Mouse (Mus musculus): ENCODE measurements at regions not wholly inside any gene's neighbourhood (a gene's known extent, or its start where the extent isn't known, plus 50 kb on each side); places are given as distances from the start of the nearest gene placed in this dataset.

- TF ChIP-seq CTCF (IDR thresholded peaks at IDR 0.05; ENCODE audit: extremely low read depth, insufficient read depth, low read length) (no peak), POLR2A (IDR thresholded peaks at IDR 0.05; ENCODE audit: extremely low read depth, insufficient read depth, low read length) (no peak)
- H3K27ac ChIP-seq (ENCODE audit: insufficient read depth, low read length), result no peak overlapping the region
- H3K4me1 ChIP-seq (ENCODE audit: control insufficient read depth, insufficient read depth, low read length), result no peaks in the 10 kb centered on the region
- H3K4me3 ChIP-seq (ENCODE audit: insufficient read depth, low read length), result no peak overlapping the region
Observed at GRCm38 (mm10) chr17:49149896-49150295, 217.7 kb downstream of the Lrfn2 start.

- Histone ChIP-seq H3K27ac (ENCODE audit: insufficient read depth, low read length) (no peak overlapping the region), H3K4me1 (ENCODE audit: control insufficient read depth, insufficient read depth, low read length) (no peaks in the 10 kb centered on the region), H3K4me3 (ENCODE audit: insufficient read depth, low read length) (no peak overlapping the region)
- TF ChIP-seq CTCF (IDR thresholded peaks at IDR 0.05; ENCODE audit: extremely low read depth, insufficient read depth, low read length), result no peak
Observed at GRCm38 (mm10) chr17:49150971-49151422, 218.8 kb downstream of the Lrfn2 start.

DNA sequence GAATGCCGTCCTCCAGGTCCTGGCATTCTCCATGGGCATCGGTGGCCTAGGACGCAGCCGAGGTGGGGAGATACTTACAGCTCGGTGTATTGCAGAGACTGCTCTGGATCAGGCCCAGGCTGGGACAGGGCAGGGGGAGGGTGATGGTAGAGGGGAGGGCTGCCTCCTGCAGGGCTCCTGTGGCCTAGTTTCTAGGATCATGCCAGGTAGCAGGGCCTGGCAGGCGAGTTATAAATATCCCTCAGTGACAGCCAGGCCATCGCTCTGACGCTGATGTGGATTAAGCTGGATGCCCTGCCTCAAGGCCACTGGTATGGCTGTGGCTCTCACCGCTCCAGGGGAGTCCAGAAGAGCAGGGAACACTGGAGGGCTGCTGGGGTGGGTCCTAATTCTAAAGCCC lies 221.8 kb downstream of the Lrfn2 start:
- Histone ChIP-seq H3K27ac (ENCODE audit: insufficient read depth, low read length) (no peak overlapping the region), H3K4me3 (ENCODE audit: insufficient read depth, low read length) (no peak overlapping the region), H3K4me1 (ENCODE audit: control insufficient read depth, insufficient read depth, low read length) (no peaks in the 10 kb centered on the region)
- TF ChIP-seq POLR2A (IDR thresholded peaks at IDR 0.05; ENCODE audit: extremely low read depth, insufficient read depth, low read length), result no peak
- no peak for TF ChIP-seq CTCF (IDR thresholded peaks at IDR 0.05; ENCODE audit: extremely low read depth, insufficient read depth, low read length)

- TF ChIP-seq CTCF (IDR thresholded peaks at IDR 0.05; ENCODE audit: extremely low read depth, insufficient read depth, low read length) (no peak), POLR2A (IDR thresholded peaks at IDR 0.05; ENCODE audit: extremely low read depth, insufficient read depth, low read length) (no peak)
- Histone ChIP-seq H3K27ac (ENCODE audit: insufficient read depth, low read length) (no peak overlapping the region), H3K4me3 (ENCODE audit: insufficient read depth, low read length) (no peak overlapping the region), H3K4me1 (ENCODE audit: control insufficient read depth, insufficient read depth, low read length) (no peaks in the 10 kb centered on the region)
Observed at GRCm38 (mm10) chr17:49155001-49155515, 222.9 kb downstream of the Lrfn2 start.

DNA sequence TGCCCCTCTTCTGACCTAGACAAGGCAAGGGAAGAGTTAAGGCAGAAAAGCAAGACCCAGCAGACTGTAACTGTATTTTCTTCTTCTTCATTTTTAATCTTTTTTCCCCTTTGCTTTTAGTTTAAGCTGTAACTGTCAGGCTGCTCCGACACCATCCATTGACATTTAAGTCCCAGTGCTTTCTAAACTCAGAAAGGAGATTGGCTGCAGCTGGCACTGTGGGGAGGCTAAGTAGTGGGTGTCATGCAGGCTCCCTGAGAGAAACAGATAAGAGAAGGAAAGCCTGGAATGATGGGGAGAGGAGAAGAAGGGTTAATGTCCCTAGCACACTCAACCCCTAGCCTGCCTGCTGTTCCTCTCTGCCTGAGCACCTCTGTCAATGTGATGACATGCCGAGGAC lies 225.4 kb downstream of the Lrfn2 start:
- TF ChIP-seq POLR2A (IDR thresholded peaks at IDR 0.05; ENCODE audit: extremely low read depth, insufficient read depth, low read length), result no peak
- no peak for TF ChIP-seq CTCF (IDR thresholded peaks at IDR 0.05; ENCODE audit: extremely low read depth, insufficient read depth, low read length)
- H3K27ac ChIP-seq (ENCODE audit: insufficient read depth, low read length), result no peak overlapping the region
- no peaks in the 10 kb centered on the region for H3K4me1 ChIP-seq (ENCODE audit: control insufficient read depth, insufficient read depth, low read length)
- H3K4me3 ChIP-seq (ENCODE audit: insufficient read depth, low read length), result no peak overlapping the region

DNA sequence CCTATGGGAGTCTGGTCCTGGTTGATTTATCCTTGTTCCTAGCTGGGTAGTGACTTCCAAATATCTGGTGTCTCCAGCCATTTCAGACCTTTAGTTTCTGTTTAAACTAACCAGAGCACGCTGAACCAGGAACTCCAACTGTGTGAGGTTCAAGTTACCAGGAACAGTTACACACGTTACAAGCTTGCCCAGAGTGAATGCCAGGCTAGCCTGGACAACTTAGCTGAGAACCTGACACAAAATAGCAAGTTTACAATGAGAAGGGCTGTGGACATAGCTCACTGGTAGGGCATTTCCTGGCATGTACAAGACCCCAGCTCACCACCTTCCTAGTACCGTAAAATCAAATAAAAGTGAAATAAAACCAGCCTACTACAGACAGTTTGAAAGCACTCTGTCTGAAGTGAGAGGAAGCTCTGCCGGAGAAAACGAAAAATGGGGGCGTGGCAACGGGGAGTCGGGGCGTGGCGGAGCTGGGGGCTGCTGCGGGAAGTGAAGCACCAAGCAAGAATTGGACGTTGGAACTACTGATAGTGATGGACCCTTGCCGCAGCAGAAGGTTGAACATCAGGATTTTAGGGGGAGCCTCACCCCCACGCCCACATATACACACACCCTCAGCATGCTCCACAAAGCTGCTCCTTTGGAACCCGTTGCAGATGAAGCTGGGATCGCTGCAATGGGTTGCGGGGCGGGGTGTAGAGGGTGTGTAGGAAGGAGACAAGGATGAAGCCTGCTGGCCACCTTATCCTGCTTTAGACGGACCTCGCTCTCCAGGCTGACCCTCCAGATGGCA lies 239.3 kb downstream of the Lrfn2 start:
- TF ChIP-seq POLR2A (IDR thresholded peaks at IDR 0.05; ENCODE audit: extremely low read depth, insufficient read depth, low read length), result no peak
- no peak for TF ChIP-seq CTCF (IDR thresholded peaks at IDR 0.05; ENCODE audit: extremely low read depth, insufficient read depth, low read length)
- Histone ChIP-seq H3K4me3 (ENCODE audit: insufficient read depth, low read length) (0 out of 2 replicates have a peak overlapping the region, but pooled peaks have one; percentile 15), H3K27ac (ENCODE audit: insufficient read depth, low read length) (no peak overlapping the region), H3K4me1 (ENCODE audit: control insufficient read depth, insufficient read depth, low read length) (0 out of 2 replicates have a peak, but pooled peaks cover 2% of the 10 kb centered on the region)

- 0 out of 2 replicates have a peak overlapping the region, but pooled peaks have one; percentile 15 for H3K4me3 ChIP-seq (ENCODE audit: insufficient read depth, low read length)
- 0 out of 2 replicates have a peak, but pooled peaks have one; percentile 26 for TF ChIP-seq CTCF (IDR thresholded peaks at IDR 0.05; ENCODE audit: extremely low read depth, insufficient read depth, low read length)
- no peak for TF ChIP-seq POLR2A (IDR thresholded peaks at IDR 0.05; ENCODE audit: extremely low read depth, insufficient read depth, low read length)
- 0 out of 2 replicates have a peak, but pooled peaks cover 2% of the 10 kb centered on the region for H3K4me1 ChIP-seq (ENCODE audit: control insufficient read depth, insufficient read depth, low read length)
- no peak overlapping the region for H3K27ac ChIP-seq (ENCODE audit: insufficient read depth, low read length)
Observed at GRCm38 (mm10) chr17:49172052-49172799, 240.0 kb downstream of the Lrfn2 start.

GRCm38 (mm10) chr17:49172800-49173150 lies 240.6 kb downstream of the Lrfn2 start:
- no peak overlapping the region for H3K27ac ChIP-seq (ENCODE audit: insufficient read depth, low read length)
- no peak for TF ChIP-seq CTCF (IDR thresholded peaks at IDR 0.05; ENCODE audit: extremely low read depth, insufficient read depth, low read length)
- TF ChIP-seq POLR2A (IDR thresholded peaks at IDR 0.05; ENCODE audit: extremely low read depth, insufficient read depth, low read length), result no peak
- 0 out of 2 replicates have a peak, but pooled peaks cover 2% of the 10 kb centered on the region for H3K4me1 ChIP-seq (ENCODE audit: control insufficient read depth, insufficient read depth, low read length)
- H3K4me3 ChIP-seq (ENCODE audit: insufficient read depth, low read length), result no peak overlapping the region

GRCm38 (mm10) chr17:49177966-49178731 lies 246.0 kb downstream of the Lrfn2 start:
- Histone ChIP-seq H3K27ac (ENCODE audit: insufficient read depth, low read length) (no peak overlapping the region), H3K4me3 (ENCODE audit: insufficient read depth, low read length) (no peak overlapping the region), H3K4me1 (ENCODE audit: control insufficient read depth, insufficient read depth, low read length) (peaks cover 8% of the 10 kb centered on the region)
- TF ChIP-seq POLR2A (IDR thresholded peaks at IDR 0.05; ENCODE audit: extremely low read depth, insufficient read depth, low read length) (no peak), CTCF (IDR thresholded peaks at IDR 0.05; ENCODE audit: extremely low read depth, insufficient read depth, low read length) (no peak)
